Mouse (Mus musculus) left cerebral cortex, adult 9 months (tissue): ENCODE data around the gene Ablim1.

Experiments
- DNase-seq, 2 experiments: peaks; one replicate each; pipeline ENCODE4 v3.0.0; 2022; ENCODE audit warnings: low spot score in 2 of 2

The Ablim1 gene

DNA sequence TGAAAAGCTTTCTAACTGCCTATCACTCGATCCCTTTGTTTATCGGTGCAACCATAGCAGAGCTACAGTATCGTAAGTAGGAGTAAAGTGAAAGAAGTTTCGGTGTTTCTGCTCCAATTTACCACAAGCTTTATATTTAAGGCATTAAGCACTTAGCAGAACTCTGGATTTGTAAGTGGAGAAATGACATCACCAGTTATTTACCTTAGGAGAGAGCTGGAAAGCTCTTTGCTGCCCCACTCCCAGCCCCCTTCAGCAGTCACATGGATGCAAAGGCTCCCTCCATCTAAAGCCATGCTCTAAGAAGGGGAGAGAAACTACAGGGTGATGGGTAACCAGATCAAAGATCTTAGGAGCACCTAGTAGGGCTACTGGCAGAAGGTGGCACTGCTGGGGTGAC, 241.3 kb downstream of the Ablim1 start:
- DNase-seq: no peak

GRCm38 (mm10) chr19:57072756-57073155, 242.0 kb downstream of the Ablim1 start:
- no peak for DNase-seq

GRCm38 (mm10) chr19:57067108-57067613, 247.6 kb downstream of the Ablim1 start:
- no peak for DNase-seq

DNA sequence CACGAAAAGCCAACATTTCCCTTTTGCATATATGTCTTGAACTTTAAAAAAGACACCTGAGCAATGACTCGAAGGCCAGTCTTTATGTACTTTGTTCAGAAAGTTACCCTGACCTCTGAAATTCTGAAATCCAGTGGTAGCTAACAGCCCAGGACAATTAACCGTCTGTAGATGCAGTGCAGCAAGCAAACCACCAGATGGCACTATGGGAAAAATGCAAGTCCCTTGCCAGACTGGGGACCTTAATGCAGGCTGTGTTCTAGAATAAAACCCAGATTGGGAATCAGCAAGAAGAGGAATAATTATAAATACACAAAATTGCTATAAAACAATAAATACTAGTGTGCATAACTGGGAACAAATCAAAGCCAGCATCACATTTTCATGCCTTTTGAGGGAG, 248.4 kb downstream of the Ablim1 start:
- DNase-seq: peak; percentile 19 to 70

- no peak for DNase-seq
Measured at GRCm38 (mm10) chr19:57062746-57063145, 252.0 kb downstream of the Ablim1 start.

DNA sequence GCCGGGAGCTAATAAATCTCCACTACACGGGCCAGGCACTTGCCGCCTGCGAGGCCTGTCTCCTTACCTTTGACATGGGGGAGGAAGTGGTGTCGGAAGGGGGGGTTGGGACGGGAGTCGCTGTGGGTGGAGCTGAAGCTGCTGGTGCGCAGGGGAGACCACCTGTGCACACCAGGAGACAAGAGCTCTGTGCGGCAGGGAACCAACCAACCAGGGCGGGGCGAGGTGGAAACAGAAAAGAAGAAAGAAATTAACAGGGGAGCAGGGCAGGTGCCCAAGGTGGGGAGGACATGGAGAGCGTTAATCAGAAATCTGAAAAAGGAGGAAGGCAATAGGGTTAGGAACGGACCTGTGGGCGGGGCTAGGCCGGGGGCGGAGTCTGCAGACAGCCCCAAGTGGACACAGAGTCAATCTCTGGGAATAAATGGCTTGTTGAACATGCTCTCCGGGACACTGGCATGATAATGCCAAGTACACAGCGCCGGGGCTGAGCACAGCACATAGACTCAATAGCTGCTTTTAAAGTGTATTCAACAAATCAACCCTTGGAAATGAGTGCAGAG, 255.6 kb downstream of the Ablim1 start:
- DNase-seq: no peak

- DNase-seq: no peak
Measured at GRCm38 (mm10) chr19:57057568-57057967, 257.2 kb downstream of the Ablim1 start.

GRCm38 (mm10) chr19:57055215-57056120, 259.3 kb downstream of the Ablim1 start:
- peak in 1 of 2 experiments; percentile 39 for DNase-seq

DNA sequence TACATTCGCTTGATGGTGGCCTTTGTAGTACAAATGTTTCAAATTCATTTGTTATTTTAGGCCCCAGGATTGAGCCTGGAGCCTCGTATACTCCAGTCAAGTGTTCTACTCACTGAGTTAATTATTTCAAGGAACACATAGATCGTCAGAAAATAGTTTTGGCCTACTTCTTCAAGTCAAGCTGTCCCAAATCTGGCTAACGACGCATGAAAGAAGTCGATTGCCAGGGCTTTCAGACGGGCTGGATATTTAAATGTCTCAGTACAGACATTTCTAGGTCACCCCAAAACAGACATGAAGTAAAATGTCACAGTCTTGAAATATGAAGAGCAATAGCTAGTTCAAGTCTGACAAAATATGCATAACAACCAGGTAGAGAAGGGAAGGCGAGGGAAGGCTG, 261.8 kb downstream of the Ablim1 start:
- DNase-seq: no peak

GRCm38 (mm10) chr19:57052016-57052415, 262.7 kb downstream of the Ablim1 start:
- no peak for DNase-seq

DNA sequence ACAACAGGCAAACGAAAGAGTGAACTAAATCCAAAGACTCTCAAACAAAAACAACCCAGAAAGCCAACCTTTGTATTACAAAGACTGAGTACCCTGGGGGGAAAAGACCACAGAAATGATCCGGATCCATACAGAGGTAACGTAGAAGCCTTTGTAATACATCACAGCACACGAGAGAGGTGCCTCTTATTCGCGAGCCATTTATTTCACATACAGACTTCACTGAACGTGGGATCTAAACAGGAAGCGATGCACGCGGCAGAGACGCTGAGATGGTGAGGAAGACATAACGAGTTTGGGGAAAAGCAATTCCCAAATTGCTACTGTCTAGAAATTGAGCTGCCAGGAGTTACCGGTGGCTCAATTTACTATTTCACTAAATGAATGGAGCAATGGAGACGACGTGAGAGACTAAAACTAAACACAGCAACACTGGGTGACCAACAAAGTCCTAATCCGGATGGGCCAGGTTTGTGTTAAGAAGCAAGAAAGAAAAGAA, 265.1 kb downstream of the Ablim1 start:
- no peak for DNase-seq

GRCm38 (mm10) chr19:57047671-57048320, 266.9 kb downstream of the Ablim1 start:
- no peak for DNase-seq

DNA sequence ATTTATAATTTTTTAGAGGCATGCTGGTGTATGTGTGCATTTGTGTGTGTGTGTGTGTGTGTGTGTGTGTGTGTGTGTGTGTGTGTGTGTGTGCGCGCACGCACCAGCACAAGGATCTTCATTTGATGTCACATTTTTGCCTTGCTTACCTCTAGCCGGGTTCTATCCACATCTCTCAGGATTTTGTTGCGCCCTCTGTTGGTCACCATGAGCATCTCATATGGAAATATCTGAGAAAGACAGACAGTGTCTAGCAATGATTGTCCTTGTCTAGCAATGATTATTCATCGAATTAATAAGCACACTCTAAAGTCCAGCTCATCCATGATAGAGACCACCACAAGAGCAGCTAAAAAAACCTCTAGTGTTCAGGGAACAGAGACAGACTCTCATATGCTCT, 275.5 kb downstream of the Ablim1 start:
- no peak for DNase-seq

GRCm38 (mm10) chr19:57036860-57037259, 277.9 kb downstream of the Ablim1 start:
- no peak for DNase-seq

DNA sequence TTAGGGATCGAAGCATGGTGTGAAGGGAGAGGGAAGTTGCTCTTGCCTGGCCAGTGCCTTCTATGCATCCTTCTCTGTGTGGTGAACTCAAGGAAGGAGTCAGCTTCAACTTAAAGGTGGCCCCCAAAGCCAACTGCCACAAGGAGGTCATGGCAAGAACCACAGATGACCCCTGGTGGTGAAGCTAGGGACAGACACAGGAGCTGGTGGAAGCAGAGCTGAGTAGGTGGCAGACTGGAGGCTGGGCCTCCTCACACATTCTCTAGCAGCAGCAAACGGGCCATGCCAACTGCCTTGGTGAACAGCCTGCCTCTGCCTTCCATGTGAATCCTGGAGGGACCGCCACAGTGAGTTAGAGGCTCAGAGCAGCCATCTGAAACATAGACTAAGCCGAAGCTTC, 283.1 kb downstream of the Ablim1 start:
- peak; percentile 20 to 70 for DNase-seq

DNA sequence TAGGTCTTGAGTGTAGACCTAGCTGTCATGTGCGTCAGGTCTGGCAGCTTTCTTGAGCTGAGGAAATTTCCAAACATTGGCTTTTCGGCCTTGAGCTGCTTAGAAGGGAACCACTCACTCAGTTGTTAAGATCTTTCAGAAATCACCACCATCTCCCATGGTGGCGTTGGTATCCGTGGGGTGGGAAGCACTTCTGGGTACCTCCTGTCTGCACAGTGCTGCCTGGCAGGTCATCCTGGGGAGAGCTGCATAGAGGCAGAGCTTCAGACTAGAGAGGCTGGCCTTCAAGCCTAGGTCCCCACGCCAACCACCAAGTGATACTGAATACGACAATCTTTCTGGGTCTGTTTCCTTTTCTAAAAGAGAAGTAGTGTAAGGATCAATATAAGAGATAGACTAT, 285.3 kb downstream of the Ablim1 start:
- no peak for DNase-seq

GRCm38 (mm10) chr19:57028327-57029179, 286.2 kb downstream of the Ablim1 start:
- no peak for DNase-seq

DNA sequence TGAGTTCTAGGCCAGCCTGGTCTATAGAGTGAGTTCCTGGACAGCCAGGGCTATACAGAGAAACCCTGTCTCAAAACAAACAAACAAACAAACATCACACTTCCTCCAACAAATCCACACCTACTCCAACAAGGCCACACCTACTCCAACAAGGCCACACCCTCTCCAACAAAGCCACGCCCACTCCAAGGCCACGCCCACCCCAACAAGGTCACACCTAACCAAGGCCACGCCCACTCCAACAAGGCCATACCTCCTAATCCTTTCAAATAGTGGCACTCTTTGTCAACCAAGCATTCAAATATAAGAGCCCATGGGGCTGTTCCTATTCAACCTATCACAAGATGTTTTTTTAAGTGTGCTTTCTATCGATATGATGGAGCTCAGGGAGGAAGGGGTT, 288.2 kb downstream of the Ablim1 start:
- no peak for DNase-seq

DNA sequence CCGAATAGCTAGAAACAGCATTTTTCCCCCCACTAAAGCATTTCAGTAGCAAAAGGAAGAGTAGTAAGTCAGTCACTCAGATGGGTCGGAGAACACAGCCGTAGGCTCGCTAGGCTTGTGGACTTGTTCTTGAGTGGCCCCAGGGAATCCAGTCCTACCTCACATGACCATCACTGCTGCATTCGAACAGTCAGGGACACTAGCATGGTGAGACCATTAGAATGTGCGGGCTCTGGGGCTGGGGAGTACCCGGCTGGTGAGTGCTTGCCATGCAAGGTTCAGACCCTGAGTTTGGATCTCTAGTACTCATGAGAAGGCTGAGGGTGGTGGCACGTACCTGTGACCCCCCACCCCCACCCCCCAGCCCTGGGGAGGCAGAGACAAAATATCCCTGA, 296.9 kb downstream of the Ablim1 start:
- DNase-seq: no peak

GRCm38 (mm10) chr19:57016995-57017784, 297.5 kb downstream of the Ablim1 start:
- DNase-seq: no peak

DNA sequence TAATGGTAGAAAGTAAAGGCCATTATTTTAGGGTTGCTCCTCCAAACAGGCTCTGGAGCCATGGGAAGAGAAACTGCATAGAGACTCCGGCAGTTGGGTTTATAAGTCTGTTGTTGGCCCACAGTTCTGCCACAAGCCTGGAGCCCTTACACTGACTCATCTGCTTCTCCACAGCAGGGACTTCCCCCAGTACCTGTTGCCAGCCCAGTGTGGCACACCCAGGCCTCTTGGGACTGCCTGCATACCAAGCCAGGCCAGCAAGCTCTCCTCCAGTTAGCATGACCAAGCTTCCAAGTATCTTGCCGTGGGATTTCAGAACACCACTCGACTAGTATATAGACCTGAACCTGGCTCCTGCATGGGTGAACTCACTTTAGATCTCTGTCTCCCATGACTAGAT, 299.9 kb downstream of the Ablim1 start:
- DNase-seq: no peak
